Mouse (Mus musculus): Measurements from ENCODE around the gene Trmt44. TPM values are rescaled to one million over a fixed set of nuclear protein-coding genes. Genes with fewer than 3 reads are reported as not detected.

The Trmt44 gene
- total RNA-seq, 2 experiments from 2014 or later, result 5.6 to 7.9 TPM

DNA sequence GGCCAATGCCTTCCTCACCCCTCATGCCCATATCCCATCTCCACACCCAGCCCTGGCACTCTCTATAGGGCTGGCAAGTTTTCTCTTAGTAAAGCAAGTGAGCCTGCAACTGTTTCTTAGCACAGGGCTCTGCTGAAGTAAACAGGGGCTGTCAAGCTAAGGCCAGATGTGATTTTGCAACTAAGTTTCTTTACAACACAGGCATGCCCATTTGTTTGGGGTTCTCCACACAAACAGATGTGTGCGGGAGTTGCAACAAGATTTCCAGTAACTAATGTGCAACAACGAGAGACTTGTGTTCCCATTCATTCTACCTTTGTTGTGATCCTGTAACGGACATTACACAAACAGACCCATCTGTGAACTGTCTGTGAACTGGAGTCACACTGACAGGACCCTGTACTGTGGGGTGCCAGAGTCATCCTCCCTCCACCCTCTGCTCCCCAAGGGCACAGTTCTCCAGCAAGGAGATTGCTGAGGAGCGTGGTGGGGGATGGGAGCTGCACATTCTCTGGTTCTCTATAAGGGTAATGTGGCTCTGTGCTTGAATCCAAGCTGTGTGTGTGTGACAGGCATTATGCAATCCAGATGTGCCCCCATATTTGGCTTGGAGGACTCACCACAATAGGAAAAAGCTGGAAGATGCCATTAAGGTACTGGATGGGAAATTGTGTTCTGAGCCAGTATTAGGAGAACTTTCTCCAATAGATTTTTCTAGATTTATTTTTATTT lies 33.6 kb downstream of the Trmt44 start:
- no peak for DNase-seq

DNA sequence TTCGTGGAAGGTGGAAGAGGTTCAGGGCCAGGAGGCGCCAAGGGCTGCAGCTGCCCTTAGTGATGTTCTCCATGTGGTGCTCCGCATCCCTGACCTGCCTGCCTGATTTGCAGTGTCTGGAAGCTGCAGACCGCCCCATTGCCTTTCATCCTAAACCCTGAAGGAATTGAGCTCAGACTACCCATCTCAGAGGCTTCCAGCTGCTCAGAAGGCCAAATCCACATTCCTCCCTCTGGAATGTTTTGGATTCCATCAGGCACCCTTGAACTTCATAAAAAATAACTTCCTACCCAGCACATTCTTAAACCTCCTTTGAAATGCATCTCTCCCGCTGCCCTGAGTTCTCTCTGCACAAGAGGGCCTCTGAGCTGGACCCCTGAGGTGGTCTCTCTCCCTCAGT lies 34.3 kb downstream of the Trmt44 start:
- DNase-seq, result no peak

DNA sequence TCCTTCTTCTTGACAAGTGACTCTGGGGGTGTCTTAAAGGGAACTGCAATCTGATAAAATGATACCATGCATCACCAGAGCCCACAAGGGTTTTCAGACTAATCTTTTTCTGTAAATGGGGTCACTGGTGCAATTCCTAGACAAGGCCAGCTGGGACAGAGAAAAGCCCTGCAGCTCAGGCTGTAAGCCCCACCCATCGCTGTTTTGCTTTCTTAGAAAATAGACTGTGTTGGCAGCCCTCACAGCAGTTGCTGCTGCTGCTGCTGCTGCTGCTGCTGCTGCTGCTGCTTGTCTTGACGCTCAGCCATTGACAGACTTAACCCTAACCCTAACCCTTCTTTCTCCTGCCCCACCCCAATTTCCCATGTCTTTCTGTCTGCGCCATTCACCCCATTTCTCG lies 35.3 kb downstream of the Trmt44 start:
- DNase-seq, result no peak

DNA sequence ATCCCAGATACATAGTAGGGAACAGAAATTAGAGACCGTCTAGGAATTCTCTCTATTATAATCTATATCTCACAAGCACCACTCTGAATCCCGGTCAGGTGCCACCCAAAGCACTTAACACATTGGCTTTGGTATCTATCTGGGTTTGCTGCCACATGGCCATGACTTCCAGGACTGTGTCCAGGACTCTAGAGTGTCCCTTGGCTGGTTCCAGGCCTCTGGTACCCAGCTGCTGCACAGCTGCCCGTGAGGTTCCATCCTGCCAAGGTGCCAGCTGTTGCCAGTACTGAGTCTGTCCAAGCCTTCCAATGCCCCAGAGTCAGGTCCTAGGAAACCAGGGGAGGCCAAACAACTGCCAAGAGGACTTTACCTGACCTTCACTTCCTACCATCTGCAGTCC lies 36.8 kb downstream of the Trmt44 start:
- peak; percentile 36 for DNase-seq

DNA sequence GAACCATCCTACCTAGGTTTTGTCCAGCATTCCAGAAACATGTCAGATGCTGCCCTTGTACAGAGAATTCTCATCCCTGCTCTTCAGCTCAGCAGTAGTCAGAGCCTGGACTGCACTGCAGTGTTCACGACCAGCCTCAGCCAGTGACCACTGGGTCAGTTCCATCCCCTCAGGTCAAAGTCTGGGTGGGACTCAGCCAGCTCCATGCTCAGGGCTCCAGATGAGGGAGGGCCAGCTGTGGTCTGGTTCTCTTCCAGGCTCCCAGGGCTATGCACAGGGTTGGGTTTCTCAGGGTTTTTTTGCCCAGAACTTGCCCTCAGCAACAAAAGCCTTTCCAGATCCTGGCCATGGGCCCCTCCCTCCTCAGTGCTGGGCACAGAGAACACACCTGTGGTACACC lies 37.4 kb downstream of the Trmt44 start:
- no peak for DNase-seq

DNA sequence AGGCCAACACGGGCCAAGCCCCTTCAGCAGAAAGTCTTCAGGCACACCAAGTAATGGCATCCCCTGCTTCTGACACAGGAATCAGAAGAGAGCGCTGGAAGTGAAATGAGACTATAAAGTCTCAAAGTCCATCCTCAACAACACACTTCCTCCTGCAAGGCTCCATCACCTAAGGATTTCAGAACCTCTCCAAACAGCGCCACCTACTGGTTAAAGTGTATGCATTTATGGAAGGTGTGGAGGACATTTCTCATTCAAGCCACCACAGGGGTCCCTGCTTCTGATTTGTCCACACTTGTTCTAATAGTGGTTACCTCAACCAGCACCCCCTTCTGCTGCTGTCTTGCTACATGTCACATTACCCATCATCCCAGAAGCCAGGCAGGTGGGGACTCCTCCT lies 38.6 kb downstream of the Trmt44 start:
- DNase-seq, result no peak

DNA sequence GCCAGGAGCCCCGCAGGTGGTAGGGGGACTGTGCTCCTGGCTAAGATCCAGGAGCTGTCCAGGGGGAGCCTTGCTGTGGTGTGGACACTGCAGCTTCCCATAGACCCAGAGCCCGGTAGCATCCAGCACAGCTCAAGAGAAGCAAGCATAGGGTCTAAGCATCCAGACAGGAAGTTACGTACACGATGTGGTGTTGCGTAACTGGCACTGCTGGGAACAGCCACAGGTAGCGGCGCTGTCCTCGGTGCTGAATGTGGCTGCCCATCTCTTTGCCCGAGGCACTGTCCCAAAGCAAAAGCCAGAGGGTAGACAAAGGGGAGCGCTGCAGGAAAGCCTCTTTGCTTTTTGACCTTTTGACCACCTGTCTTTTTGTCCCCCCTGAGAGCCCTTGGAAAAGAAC lies 43.3 kb downstream of the Trmt44 start:
- DNase-seq, result peak; percentile 74

DNA sequence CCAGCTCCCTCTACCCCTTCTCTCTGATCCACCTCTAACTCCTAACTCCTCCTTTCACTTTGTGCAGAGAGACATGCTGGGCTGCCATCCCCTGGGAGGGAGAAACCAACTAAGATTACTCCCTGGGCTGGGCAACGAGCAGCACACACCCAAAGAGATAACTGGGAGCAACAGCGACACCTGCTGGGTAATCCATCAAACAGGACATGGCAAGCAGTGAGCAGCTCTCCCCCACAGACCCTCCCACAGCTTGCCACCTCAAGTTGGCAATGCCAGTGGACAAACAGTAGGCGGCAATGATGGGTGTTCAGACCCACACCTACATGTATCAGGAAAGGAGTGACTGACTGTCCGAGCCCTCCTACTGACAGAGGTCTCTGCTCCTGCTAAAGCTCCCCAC lies 44.4 kb downstream of the Trmt44 start:
- DNase-seq, result peak; percentile 56

DNA sequence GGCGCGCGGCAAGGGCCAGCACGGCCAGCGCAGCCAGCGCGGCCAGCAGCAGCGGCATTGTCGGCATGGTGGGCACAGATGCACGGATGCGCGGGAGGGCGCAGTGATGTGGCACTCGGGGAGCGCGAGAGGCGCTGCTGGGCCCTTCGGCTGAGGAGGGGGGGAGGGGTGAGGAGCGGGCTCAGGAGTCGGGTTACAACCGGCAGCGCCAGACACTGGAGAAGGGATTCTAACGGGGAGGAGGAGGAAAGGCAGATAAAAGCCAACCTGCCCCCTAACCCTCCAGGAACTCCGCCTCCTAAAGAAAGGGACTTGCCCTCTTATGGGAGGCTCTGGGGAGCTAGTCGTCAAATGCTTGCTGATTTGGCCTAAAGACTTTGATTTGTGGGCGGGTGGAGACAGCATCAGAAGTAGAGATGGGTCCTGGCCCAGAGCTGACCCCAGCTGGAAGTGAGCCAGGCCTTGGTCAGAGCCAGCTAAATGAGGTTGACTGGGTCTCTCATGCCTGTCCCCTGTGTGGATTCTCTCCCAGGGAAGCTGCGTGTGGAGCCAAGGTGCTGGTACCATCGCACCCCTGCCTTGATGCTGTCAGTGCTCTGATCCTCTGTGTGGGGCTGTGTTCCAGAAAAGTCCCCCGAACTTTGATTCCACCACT lies 49.3 kb downstream of the Trmt44 start, which contains the start of gene Cpz:
Gene Cpz (minus strand): TSS at position 230 of the 655 bp plus-strand sequence.
- DNase-seq, result peak; percentile 62

DNA sequence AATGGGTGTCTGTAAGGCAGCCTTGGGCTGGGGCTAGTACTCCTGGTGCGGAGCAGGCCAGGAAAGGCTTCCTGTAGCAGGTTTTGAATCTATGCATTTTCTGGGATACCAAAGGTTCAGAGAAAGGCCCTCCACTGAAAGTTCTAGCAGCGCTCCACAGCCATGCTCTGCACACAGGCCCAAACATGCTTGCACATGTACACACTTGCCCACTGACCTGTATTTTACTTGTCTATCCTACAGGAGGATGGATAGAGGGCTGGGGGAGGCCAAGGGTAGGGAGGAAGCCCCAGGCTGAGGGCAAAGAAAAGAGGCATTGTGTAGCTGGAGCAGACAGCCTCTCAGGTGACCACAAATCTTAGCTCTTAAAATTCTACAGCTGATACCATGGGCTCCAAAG lies 50.5 kb downstream of the Trmt44 start:
- DNase-seq, result no peak

DNA sequence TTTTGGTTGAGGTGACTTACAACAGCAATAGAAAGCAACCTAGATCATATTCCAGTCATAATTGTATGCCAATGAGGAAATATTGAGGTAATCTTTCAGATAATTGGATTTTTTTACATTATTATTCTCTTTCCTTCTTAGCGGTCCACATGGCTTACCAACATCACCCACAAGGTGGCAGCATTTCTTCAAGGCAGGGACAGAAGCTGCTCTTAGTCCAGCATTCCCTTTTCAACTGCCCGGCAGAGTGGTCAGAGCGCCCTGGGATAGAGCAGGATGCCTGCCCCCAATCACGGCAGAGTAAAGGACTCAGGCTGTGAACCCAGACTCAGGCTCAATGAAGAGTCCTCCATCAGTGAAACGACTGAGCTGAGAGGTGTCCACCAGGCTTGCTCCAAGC lies 51.1 kb downstream of the Trmt44 start:
- peak; percentile 86 for DNase-seq

DNA sequence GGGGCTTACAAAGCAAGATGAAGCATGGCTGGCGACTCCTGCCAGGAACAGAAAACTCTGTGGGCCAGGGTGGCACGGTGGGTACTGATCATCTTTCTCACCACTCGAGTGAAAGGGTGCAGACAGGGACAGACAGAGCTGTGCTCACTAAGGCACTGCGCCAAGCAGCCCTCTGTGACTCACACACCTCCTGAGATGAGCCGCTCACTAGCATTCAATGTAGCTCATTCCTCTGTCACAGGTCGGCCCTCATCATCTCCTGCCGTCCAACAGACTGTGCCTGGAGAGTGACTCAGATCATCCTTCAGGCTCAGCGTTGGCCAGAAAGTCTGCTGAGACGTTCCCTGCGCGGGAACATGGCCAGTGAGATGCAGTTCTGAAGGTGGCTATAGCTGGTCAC lies 58.1 kb downstream of the Trmt44 start:
- peak; percentile 35 for DNase-seq

DNA sequence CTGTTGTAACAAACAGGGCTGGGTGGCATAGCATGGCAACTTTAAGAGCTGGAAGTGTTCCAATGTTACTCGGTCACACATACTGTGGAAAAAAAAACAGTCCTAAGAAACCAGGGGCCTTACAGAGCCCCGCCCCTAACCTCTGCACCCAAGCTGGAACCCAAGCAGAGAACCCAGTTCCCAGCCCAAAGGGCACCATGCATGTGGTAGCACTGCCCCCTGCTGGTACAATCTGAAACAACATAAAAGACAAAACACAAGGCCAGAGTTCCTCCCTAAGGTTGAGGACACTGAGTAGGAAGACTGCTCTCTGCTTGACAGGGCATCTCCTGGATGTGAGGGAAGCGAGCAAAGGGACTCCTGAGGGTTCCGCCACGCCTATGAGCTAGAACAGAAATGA lies 64.3 kb downstream of the Trmt44 start:
- peak; percentile 80 for DNase-seq

Other genes with a start within 250 kb of the Trmt44 start
- gene Hmx1, start 186.0 kb downstream of the Trmt44 start, total RNA-seq (2021), result 1 to 10 TPM; 1.0 to 4.0 TPM
- 1 to 10 TPM; 7.8 to 8.3 TPM for gene Cpz, start 49.4 kb downstream of the Trmt44 start, total RNA-seq (2021)
- 10 to 100 TPM; 30.5 to 41.1 TPM for gene Acox3, start 8.0 kb upstream of the Trmt44 start, total RNA-seq (2021)
- gene Htra3, start 104.7 kb upstream of the Trmt44 start, total RNA-seq (2021), result 10 to 100 TPM; 51.0 to 61.0 TPM
- 10 to 100 TPM in 1 of 2 experiments, 1 to 10 TPM in 1; 9.5 to 17.6 TPM for gene Sh3tc1, start 164.9 kb upstream of the Trmt44 start, total RNA-seq (2021)
- gene Ablim2, start 182.8 kb upstream of the Trmt44 start, total RNA-seq (2021), result 1 to 10 TPM; 4.0 to 8.9 TPM